Mouse (Mus musculus): ENCODE data around the gene Ell. TPM values are rescaled to one million over a fixed set of nuclear protein-coding genes. Genes with fewer than 3 reads are reported as not detected.

Ell gene
- 13.0 TPM in 2 replicates for polyA plus RNA-seq (2014; fragmentation: Nextera tagmentation; extraction: Ambion mirVana)

DNA sequence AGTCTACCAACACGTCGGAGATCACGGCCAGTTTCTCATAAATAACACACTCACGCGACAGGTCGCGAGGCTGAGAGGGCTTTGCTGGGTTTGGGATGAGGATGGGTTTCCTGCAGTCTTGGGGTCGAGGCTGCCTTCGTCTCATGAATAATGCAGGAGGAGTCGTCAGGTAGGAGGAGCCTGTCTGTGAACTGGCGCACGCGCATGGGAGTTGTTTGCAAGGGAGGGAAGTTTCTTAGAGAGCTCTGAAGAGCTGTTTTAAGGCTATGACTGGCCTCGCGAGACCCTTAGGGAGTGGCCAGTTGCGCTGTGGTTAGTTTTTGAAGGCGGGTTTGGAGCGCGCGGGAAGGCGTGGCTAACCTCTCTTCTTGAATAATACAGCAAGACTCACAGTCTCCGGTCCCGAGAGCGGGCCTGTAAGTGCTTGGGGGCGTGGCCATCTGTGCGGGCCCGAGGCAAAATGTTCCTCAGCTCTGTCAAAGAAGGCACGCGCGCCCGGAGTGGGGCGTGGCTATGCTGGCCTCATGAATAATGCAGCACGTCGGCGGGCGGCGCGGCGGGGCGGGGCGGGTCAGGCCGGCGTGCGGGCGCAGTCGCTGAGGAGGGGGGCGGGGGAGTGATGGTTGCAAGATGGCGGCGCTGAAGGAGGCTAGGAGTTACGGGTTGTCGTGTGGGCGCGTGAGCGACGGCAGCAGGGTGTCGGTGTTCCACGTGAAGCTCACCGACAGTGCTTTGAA is at the start of gene Ell:
Ell (plus strand) TSS at position 381 of the 737 bp plus-strand sequence.
- Histone ChIP-seq H3K36me3 (ENCODE audit: control insufficient read depth, insufficient read depth, low read length) (peaks cover 8% of the 10 kb centered on the region; the same call in 1 of the 2 replicates), H3K4me3 (ENCODE audit: low read depth, low read length) (peak within 1 kb of the TSS; percentile 78), H3K27ac (ENCODE audit: low read depth, low read length) (peak within 1 kb of the TSS; percentile 88), H3K27me3 (ENCODE audit: control insufficient read depth, insufficient read depth, low read length) (no peaks in the 10 kb centered on the region), H3K4me1 (ENCODE audit: control insufficient read depth, insufficient read depth, low read length) (peaks cover 20% of the 10 kb centered on the region), H3K4me2 (peak within 1 kb of the TSS; percentile 91), H3K9ac (ENCODE audit: low read length) (peak within 1 kb of the TSS; percentile 90), H3K9me3 (ENCODE audit: control insufficient read depth, low read length) (no peaks in the 10 kb centered on the region)
- ATAC-seq (ENCODE audit: low FRiP score) (peak; percentile 87), DNase-seq (ENCODE audit: low spot score, missing footprints) (peak; percentile 100)
- WGBS: under 1% methylated on average over 58 of the region's 58 CpGs

DNA sequence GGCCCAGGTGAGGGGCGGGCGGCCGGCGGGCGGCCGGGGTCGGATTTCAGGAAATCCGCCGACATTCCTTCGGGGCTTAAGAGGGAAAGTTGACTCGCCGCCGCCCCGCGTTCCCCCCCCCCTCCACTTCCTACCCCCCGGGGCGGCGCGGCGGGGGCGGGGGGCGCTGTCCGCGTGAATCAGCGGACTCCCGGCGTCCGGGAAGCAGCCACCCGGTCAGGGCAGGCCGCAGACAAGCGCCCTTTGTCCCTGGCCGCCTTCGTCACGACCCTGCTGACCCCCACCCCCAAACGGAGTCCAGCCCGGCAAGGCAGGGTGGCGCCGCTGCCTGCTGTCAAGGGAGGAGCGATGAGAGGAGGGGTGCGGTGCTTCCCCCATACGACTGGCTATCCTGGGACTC is 49.7 kb upstream of the Ell start:
- no peaks in the 10 kb centered on the region for H3K36me3 ChIP-seq (ENCODE audit: control insufficient read depth, insufficient read depth, low read length)
- H3K4me2 ChIP-seq: peak overlapping the region; percentile 35
- H3K4me1 ChIP-seq (ENCODE audit: control insufficient read depth, insufficient read depth, low read length): peaks cover 35% of the 10 kb centered on the region
- no peak overlapping the region for H3K9ac ChIP-seq (ENCODE audit: low read length)
- WGBS: under 1% methylated on average over 34 of the region's 41 CpGs
- ATAC-seq (ENCODE audit: low FRiP score): no peak
- H3K9me3 ChIP-seq (ENCODE audit: control insufficient read depth, low read length): no peaks in the 10 kb centered on the region
- no peak for DNase-seq (ENCODE audit: low spot score, missing footprints)
- peaks cover 95% of the 10 kb centered on the region for H3K27me3 ChIP-seq (ENCODE audit: control insufficient read depth, insufficient read depth, low read length)
- H3K27ac ChIP-seq (ENCODE audit: low read depth, low read length): no peak overlapping the region
- peak overlapping the region; percentile 18 for H3K4me3 ChIP-seq (ENCODE audit: low read depth, low read length)

DNA sequence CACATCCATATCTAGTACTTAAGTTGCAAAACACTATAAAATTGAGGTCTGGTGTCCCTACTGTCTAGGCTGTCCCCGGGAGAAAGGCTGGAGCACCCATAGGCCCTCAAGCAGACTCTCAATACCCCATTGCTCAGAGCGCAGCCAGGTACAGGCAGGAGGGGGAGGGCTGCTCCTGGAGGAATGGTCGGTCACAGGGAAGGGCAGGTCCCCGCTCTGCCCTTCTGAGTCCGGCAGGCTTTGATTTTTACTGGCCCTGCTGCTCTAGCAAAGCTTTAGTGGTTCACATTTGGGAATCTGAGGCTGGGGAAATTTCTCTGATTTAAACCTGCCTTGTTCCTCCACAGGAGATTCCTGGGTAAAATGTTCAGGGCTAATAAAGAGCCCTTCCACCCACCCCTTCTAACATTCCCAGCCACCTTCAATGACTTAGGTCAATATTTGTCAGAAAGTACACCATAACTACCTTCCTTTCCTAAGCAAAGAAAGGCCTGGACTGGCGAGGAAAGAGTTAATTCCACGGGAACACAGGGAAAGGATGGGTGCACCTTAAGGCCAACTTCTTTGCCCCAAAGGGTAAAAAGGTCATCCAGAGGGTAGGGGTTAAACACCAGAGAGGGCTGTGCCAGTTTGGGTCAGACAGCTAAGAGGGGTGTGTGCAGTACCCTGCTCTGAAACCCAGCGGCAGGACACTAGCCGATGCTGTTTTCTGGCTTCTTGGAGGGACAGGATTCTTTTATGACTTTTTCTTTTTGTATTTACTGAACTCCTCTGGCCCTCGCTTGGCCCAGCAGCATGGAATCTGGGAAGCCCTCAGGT is 49.0 kb upstream of the Ell start:
- Histone ChIP-seq H3K27ac (ENCODE audit: low read depth, low read length) (no peak overlapping the region), H3K36me3 (ENCODE audit: control insufficient read depth, insufficient read depth, low read length) (no peaks in the 10 kb centered on the region), H3K9ac (ENCODE audit: low read length) (no peak overlapping the region), H3K4me1 (ENCODE audit: control insufficient read depth, insufficient read depth, low read length) (peaks cover 36% of the 10 kb centered on the region), H3K27me3 (ENCODE audit: control insufficient read depth, insufficient read depth, low read length) (peaks cover 97% of the 10 kb centered on the region), H3K4me2 (peak overlapping the region; percentile 35; the same call in 1 of the 2 replicates), H3K9me3 (ENCODE audit: control insufficient read depth, low read length) (no peaks in the 10 kb centered on the region), H3K4me3 (ENCODE audit: low read depth, low read length) (no peak overlapping the region; the same call in 1 of the 2 replicates)
- DNase-seq (ENCODE audit: low spot score, missing footprints) (peak; percentile 92), ATAC-seq (ENCODE audit: low FRiP score) (no peak)
- WGBS: 4% methylated on average over 10 of the region's 10 CpGs

GRCm38 (mm10) chr8:70490880-70491495 is 48.3 kb upstream of the Ell start:
- no peaks in the 10 kb centered on the region for H3K36me3 ChIP-seq (ENCODE audit: control insufficient read depth, insufficient read depth, low read length)
- DNase-seq (ENCODE audit: low spot score, missing footprints) (peak; percentile 93), ATAC-seq (ENCODE audit: low FRiP score) (no peak)
- no peak overlapping the region for H3K9ac ChIP-seq (ENCODE audit: low read length)
- no peak overlapping the region for H3K27ac ChIP-seq (ENCODE audit: low read depth, low read length)
- peaks cover 98% of the 10 kb centered on the region for H3K27me3 ChIP-seq (ENCODE audit: control insufficient read depth, insufficient read depth, low read length)
- H3K4me2 ChIP-seq: no peak overlapping the region
- peaks cover 36% of the 10 kb centered on the region for H3K4me1 ChIP-seq (ENCODE audit: control insufficient read depth, insufficient read depth, low read length)
- H3K9me3 ChIP-seq (ENCODE audit: control insufficient read depth, low read length): no peaks in the 10 kb centered on the region
- 1% methylated on average over 20 of the region's 20 CpGs for WGBS
- H3K4me3 ChIP-seq (ENCODE audit: low read depth, low read length): no peak overlapping the region

DNA sequence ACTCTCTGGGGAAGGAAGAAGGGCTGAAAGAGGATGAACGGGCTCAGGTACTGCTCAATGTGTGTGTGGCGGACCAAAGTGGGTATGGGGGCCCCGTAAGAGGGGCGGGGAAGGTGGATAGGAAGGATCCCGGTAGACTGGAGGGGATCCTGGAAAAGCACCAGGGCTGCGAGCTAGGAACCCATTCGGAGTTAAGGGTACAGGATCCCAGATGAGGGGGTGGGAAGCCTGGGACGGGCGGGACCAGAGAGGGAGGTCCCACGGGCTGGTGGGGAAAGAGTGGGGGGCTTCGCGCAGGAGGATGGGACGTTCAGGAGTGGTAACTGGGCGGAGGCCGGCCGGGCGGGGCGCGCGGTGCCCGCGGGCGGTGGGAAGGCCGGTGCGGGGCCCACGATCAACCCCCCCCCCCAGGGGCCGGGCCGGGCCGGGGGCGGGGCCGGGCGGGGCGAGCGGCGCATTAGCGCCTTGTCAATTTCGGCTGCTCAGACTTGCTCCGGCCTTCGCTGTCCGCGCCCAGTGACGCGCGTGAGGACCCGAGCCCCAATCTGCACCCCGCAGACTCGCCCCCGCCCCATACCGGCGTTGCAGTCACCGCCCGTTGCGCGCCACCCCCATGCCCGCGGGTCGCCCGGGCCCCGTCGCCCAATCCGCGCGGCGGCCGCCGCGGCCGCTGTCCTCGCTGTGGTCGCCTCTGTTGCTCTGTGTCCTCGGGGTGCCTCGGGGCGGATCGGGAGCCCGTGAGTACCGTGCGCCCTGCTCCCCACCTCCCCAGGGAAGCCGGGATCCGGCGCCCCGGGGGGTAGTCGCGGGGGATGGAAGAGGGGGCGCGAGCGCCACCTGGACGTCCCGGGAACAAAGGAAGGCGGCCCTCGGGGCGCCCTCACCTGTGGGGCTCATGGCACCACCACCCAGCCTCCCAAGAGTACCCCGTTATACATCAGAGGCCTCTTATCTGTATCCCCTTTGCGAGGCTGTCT is 46.3 kb upstream of the Ell start, which contains the start of gene Crlf1:
Crlf1 (plus strand) TSS at position 495 of the 977 bp plus-strand sequence.
- Histone ChIP-seq H3K4me1 (ENCODE audit: control insufficient read depth, insufficient read depth, low read length) (peaks cover 33% of the 10 kb centered on the region), H3K9ac (ENCODE audit: low read length) (no peak within 1 kb of the TSS), H3K27me3 (ENCODE audit: control insufficient read depth, insufficient read depth, low read length) (peaks cover 98% of the 10 kb centered on the region), H3K4me2 (peak within 1 kb of the TSS; percentile 39), H3K4me3 (ENCODE audit: low read depth, low read length) (peak within 1 kb of the TSS; percentile 28), H3K36me3 (ENCODE audit: control insufficient read depth, insufficient read depth, low read length) (no peaks in the 10 kb centered on the region), H3K9me3 (ENCODE audit: control insufficient read depth, low read length) (no peaks in the 10 kb centered on the region), H3K27ac (ENCODE audit: low read depth, low read length) (no peak within 1 kb of the TSS)
- peak; percentile 87 for DNase-seq (ENCODE audit: low spot score, missing footprints)
- no peak for ATAC-seq (ENCODE audit: low FRiP score)
- WGBS: under 1% methylated on average over 60 of the region's 93 CpGs

- DNase-seq (ENCODE audit: low spot score, missing footprints): peak; percentile 94
- peaks cover 26% of the 10 kb centered on the region for H3K4me1 ChIP-seq (ENCODE audit: control insufficient read depth, insufficient read depth, low read length)
- no peak for ATAC-seq (ENCODE audit: low FRiP score)
- no peak overlapping the region for H3K27ac ChIP-seq (ENCODE audit: low read depth, low read length)
- no peak overlapping the region for H3K9ac ChIP-seq (ENCODE audit: low read length)
- H3K4me3 ChIP-seq (ENCODE audit: low read depth, low read length): peak overlapping the region; percentile 28; the same call in 1 of the 2 replicates
- no peaks in the 10 kb centered on the region for H3K36me3 ChIP-seq (ENCODE audit: control insufficient read depth, insufficient read depth, low read length)
- peak overlapping the region; percentile 39; the same call in 1 of the 2 replicates for H3K4me2 ChIP-seq
- 2% methylated on average over 46 of the region's 47 CpGs for WGBS
- H3K9me3 ChIP-seq (ENCODE audit: control insufficient read depth, low read length): no peaks in the 10 kb centered on the region
- H3K27me3 ChIP-seq (ENCODE audit: control insufficient read depth, insufficient read depth, low read length): peaks cover 95% of the 10 kb centered on the region
These were observed 45.4 kb upstream of the Ell start for GRCm38 (mm10) chr8:70493692-70494415.

DNA sequence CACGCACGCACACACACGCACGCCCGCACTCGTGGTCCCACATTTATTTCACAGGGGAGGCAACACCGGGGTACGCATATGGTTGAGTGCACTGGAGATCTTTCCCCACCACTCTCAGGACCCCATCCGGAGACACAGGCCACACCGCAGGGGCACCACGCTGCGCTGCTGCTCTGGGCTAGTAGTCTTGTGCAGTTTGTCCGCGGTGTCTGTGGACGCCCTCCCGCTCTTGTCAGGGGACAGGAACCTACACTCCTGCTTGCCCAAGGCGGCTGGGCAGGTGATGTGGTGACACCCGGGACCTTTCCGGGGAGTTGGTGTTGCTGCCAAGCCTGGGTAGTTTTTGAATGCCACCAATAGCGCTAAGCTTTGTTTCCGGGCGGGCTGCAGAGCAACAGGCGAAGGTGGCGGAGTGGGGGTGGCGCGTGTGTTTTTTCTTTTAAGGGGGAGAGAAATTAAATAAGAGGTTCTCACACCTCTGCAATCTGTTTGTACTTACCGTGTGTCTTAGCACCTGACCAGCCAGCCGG is 44.8 kb upstream of the Ell start:
- H3K4me2 ChIP-seq: no peak overlapping the region
- 1% methylated on average over 28 of the region's 28 CpGs for WGBS
- no peak overlapping the region for H3K9ac ChIP-seq (ENCODE audit: low read length)
- no peak overlapping the region for H3K27ac ChIP-seq (ENCODE audit: low read depth, low read length)
- H3K4me3 ChIP-seq (ENCODE audit: low read depth, low read length): no peak overlapping the region
- H3K36me3 ChIP-seq (ENCODE audit: control insufficient read depth, insufficient read depth, low read length): no peaks in the 10 kb centered on the region
- DNase-seq (ENCODE audit: low spot score, missing footprints) (peak; percentile 94), ATAC-seq (ENCODE audit: low FRiP score) (no peak)
- H3K27me3 ChIP-seq (ENCODE audit: control insufficient read depth, insufficient read depth, low read length): peaks cover 93% of the 10 kb centered on the region
- H3K4me1 ChIP-seq (ENCODE audit: control insufficient read depth, insufficient read depth, low read length): peaks cover 20% of the 10 kb centered on the region
- no peaks in the 10 kb centered on the region for H3K9me3 ChIP-seq (ENCODE audit: control insufficient read depth, low read length)
